Mouse (Mus musculus) left cerebral cortex, postnatal 4 days (tissue): ENCODE results near the gene Stra8. TPM values are rescaled to one million over a fixed set of nuclear protein-coding genes. Genes with fewer than 3 reads are reported as not detected.
A peak's percentile ranks its signal among the peaks of the same experiment; 100 is the strongest.

Experiments
- DNase-seq: peaks from one replicate; pipeline ENCODE4 v3.0.0-alpha.2; 2022
- intact Hi-C: fragments of 180-260 bp; cut with DNase I; formaldehyde crosslinking; loops from one replicate; pipeline ENCODE4 v1.15.1; 2025
- total RNA-seq, 2 experiments: library from RNA; stranded (reverse); gene quantifications; 2 replicates each; pipeline ENCODE4 v1.2.3; 2021

Stra8 gene
- total RNA-seq, 2 experiments from 2014 or later = not detected

DNA sequence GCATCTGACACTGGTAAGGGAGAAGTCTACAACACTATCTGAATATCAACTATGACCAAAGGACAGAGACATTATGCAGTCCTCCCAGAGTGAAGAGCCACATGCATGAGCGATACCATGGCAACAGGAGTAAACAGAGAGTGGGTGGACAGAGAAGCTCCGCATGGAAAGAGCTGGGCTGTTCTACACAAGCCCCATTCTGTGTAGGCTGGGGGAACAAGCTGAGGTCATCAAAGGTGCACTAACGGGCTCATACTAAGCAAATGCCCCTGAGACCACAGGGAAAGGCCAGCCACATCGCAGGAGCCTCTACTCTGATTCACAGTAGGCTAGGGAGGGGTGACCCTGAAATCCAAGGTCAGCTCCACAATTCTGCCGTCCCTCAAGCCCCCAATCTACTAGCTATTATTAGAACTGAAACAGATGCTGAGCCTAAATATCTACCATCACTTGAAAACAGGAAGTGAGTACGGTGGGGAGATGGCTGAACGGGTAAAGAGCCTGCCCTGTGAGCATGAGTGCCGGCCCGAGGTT lies 18.0 kb upstream of the Stra8 start:
- no peak for DNase-seq
- intact Hi-C loops = no loop called here

DNA sequence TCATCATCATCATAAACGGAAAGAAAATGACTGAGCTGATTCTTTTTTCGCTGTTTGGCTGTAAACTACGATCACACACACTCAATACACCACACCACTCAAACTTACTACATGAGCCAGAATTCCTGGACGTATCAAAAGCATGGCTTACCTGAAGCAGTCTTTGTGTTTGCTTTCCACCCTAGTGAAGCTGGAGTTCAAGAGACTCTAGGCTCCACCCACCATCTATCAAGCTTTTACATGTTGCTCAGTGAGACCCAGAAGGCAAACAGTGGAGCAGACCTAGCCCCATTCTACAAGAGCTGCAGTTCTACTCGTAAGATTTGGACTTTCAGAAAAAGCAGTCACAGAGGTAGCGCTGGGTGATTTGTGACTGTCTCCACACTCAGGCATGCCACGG lies 17.4 kb upstream of the Stra8 start:
- intact Hi-C loops = no loop called here
- no peak for DNase-seq

DNA sequence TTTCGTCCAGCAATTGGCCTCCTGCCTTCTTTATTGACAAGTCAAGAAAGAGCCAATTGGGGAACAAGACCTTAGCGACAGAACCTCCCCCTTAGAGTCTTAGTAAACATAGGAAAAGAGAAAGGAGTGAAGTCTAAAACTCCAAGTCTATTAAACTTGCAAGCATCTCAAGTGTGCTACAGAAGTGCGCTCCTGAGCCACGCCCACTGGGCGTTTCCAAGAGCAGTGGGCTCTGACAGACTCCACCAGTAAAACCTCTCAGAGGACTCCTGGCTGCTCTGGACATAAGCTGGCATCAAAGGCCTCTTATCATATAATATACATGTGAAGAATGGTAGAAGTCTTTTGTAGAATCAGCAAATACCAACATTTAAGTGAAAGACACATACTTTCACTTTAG lies 16.5 kb upstream of the Stra8 start:
- intact Hi-C loops = no loop called here
- no peak for DNase-seq

DNA sequence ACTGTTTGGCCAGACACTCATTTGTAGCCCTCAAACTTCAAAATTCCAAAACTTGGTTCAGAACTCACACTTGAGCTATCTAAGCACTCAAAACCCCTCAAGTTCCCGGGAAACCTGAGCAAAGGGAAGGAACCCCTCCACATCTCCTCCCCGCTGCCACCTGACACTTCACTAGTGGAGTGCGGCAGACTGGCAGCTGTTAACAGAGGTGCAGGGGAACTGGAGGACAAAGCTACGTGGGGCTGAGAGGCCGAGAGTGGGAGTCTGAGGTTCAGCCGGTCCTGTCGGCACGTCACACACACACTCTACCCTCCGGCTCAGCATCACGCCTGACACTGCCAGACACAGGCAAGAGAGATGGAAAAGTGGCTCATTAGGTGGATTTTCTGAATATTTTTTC lies 16.1 kb upstream of the Stra8 start:
- DNase-seq = no peak
- intact Hi-C loops = no loop called here

DNA sequence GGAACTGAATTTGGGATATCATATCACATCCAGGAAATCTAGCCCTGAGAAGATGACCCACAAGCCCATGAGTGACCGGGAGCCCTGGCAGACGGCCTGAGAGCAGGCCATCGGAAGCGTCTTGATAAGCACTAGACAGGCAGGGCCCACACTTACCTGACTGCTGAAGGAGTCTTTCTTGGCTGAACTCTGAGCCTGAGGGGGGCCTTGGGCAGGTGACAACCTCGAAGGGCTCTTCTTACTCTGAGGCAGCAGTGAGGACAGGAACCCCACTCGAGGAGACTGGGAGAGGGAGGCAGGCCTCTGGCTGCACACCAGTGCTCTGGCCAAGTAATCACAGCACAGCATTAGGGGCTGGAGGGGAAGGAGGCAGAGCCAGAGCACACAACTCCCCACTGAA lies 15.6 kb upstream of the Stra8 start:
- intact Hi-C loops = no loop called here
- no peak for DNase-seq

DNA sequence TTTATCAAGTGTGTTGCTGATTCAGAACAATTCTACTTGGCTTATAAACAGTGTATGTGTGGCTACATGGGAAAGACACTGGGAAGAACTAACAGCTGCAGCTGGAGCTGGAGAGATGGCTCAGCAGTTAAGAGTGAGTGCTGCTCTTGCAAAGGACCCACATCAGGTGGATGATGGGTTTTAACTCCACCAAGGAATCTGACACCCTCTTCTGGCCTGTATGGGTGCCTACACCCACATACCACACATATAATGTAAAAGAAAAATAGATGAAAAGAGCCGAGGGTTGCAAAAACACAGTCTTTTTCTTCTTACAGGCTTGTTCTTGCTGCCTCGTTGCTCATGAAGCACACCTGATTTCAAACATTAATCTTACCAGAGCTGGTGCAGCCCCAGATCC lies 13.8 kb upstream of the Stra8 start:
- intact Hi-C loops = no loop called here
- no peak for DNase-seq

DNA sequence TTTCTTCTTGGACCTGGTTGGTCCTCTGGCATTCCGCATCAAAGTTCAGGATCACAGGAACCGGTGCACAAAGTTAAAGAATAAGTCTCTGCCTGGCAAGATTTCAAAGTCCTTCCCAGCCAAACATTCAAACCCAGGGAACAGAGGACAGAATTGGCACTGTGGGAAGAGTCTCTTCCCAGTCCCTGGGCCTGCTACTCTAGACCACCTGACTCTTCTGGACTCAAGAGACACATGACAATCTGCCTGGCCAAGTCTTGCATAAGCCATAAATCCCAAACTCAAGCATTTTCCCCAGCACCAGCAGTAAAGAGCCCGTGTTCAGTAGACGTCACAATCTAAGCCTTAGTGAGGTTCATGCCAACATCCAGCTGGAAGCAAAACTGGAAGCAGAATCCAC lies 13.3 kb upstream of the Stra8 start:
- intact Hi-C loops = no loop called here
- no peak for DNase-seq

DNA sequence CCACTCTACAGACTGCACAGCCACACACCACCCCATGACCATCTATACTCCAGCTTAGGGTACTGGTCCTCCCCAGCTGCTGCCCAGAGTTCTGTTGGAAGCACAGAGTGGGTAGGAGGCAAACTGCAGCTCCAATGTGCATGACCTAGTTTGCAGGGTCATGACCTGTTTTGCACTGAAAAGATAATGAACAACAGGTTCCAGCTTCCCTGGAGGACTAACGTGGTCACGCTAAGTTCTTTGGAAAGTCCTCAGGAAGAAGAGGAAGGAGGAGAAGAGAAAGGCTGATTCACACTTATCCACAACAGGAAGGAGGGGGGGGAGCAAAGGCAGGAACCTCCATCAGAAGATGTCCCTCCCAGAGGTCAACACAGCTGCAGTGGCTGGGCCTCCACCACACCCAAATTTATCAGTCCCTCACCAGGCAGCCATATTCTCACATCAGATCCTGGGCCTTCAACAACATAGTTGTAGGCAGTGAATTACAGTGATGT lies 12.8 kb upstream of the Stra8 start:
- intact Hi-C loops = no loop called here

DNA sequence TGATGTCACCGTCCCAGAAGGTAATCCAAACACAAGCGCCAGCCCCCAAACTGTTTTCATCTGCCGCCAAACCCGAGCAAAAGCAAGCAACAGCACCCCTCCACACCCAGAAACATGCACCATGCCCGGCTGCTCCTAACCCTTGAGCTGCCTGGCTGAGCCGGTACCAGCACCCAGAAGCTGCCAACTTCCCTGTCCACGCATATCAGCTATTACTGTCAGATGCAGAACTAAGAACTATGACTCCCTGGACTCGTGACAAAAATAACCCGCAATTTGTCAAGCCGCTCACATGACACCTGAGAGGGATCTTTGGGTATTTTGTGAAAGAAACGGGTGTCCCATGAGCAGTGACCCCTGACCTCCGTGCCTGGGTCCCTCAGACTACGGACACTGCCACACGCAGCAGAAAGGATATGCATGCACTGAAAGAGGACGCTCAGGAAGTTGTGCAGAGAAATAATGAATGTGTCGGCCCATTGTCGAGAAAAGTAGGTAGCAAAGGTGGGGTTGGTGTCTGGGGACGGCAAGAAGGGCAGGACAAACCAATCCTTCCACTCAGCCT lies 12.2 kb upstream of the Stra8 start:
- DNase-seq = no peak
- intact Hi-C loops = no loop called here

More for the DNA sequence above, 12.8 kb upstream of the Stra8 start:
- DNase-seq = no peak

DNA sequence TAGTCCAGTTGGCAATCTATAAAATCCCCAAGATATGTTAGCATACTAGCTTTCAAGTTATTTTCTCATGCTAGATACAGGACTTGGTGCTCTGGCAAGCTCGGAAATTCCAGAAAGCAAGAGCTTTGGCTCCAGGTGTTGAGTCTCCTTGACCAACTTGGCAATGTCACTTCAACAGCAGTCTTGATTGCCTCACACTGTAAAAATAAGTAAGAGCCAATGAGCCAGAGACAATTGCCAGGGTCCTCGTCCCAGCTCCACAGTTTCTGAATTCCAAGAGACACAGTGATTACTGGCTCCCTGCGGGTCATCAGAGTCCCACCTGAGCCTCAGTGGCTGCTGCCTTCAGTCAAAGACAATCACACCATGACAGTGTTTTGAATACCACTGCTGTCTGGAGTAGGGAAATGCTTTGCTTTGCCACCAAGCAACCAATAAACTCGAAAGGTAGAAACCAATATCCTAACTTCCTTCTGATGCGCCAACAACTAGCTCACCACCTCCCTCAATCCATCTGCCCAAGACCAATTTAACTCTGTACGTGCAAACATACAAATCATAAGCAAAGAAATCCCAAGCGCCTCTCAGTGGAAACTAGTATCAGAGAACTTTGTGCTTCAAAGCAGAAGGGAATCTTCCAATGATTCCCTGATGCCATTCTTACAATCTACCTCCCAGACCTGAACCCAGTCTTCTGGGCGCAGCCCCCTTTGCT lies 10.2 kb upstream of the Stra8 start:
- intact Hi-C loops = no loop called here

DNA sequence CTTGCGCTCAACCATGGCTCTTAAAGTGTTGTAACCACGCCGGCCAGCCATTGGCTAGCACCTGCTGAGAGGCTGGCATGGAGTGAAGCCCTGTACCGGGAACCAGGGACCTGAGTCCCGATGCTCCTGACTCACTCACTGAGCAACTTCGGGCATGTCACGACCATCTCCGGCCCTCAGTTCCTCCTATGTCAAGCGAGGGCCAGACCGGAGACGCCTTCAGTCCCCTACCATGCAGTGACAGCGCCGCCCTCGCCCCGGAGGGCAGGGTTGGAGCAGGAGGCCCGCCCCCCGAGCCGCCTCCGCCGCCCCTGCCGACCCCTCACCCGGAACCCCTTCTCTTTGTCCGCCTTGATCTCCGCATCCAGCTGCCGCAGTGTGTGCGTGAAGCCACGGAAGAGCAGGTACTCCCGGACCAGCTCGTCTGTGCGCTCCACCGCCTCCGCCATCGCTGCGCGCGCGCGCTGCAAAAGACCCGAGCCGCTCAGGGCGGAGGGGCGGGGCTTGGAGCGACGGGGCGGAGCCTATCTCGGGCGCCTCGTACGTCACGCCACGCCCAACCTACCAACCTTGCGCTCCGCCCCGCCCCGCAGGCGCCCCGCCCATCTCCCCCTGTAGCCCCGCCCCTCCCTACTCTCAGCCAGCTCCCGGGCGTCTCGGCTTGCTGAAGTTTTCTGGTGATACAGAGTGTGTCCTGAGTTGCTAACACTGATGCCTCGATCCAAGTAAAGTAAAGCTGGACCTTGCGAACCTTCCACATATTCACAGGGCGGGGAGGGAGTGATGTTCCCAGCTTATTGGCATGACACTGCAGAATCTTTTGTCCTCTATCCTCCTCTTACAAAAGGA lies 9.4 kb upstream of the Stra8 start, which contains the start of gene Wdr91:
TSS of gene Wdr91 (minus strand) at position 506 of the 849 bp plus-strand sequence.
- intact Hi-C loops = no loop called here
- DNase-seq = peak; percentile 97

More for the DNA sequence above, 10.2 kb upstream of the Stra8 start:
- no peak for DNase-seq

DNA sequence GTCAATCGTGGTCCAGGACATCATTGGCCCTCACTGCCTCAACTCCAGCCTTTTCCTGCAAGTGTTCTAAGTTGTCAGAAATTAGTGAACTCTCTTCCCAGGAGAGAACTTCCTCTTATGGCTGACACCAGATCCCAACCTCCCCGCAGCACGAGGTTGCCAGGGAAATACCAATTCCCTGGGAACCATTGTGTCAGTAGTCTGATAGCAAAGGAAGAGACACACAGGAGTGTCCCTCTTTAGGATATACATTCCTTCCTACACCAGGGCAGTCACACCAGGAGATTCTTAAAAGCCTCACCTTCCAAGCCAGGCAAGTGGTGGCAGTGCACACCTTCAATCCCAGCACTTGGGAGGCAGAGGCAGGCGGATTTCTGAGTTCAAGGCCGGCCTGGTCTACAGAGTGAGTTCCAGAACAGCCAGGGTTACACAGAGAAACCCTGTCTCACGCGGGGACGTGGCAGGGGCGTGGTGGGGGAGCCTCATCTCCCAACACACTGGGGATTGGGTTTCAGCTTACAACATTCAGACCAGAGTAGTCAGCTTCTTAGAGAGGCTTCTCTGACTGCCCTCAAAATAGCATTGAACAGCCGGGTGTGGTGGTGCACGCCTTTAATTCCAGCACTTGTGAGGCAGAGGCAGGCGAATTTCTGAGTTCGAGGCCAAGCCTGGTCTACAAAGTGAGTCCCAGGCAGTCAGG lies 6.5 kb upstream of the Stra8 start:
- no peak for DNase-seq
- intact Hi-C loops = no loop called here

DNA sequence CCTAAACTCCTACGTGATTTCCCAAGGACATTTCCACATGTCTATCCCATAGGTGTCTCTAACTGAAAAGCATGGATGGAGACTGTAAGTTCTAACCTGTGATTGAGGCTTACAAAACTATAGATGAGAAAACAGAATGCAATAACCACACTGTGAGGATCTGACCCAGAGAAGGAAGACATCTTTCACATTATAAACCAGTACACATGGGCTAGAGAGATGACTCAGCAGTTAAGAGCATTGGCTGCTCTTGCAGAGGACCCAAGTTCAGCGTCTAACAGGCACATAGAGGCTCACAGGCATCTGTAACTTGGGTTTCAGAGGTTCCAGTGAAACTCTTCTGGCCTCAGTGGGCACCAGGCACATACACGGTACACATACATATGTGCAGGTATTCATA lies 5.5 kb upstream of the Stra8 start:
- intact Hi-C loops = no loop called here
- no peak for DNase-seq

DNA sequence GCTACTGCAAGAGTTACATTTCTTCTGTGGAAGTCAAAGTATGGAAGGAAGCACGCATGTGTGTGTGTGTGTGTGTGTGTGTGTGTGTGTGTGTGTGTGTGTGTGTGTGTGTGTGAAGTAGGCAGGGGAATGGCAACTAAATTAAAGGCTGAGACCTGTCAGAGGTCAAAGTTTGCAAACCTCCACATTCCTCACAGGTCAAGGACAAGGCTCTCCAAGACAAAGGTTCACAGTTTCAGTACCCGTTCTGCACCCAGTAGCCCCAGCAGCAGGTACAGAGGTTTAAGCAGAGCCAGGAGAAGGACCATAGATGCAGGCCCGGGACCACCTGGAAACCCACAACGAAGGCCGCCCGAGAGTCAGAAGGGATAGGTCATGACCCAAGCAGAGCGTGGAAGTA lies 817 bp upstream of the Stra8 start:
- intact Hi-C loops = no loop called here
- DNase-seq = no peak

DNA sequence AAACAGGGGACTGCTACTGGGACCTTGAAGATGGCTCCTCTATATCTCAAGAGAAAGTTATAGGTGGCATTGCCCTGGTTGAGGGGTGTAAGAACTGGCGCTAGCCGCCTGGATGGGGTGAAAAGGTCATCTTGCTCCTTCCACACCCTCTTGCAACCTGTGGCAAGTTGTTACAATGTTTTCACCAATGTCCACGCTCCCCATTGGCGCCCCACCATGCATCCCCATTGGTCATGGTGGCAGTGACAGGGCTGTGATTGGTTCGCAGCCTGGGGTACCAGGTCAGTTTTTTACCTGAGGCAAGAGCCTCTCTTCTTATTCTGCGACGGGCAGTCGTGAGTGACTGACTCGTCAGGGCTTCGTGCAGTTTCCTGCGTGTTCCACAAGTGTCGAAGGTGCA lies 668 bp downstream of the Stra8 start:
- intact Hi-C loops = no loop called here
- no peak for DNase-seq

DNA sequence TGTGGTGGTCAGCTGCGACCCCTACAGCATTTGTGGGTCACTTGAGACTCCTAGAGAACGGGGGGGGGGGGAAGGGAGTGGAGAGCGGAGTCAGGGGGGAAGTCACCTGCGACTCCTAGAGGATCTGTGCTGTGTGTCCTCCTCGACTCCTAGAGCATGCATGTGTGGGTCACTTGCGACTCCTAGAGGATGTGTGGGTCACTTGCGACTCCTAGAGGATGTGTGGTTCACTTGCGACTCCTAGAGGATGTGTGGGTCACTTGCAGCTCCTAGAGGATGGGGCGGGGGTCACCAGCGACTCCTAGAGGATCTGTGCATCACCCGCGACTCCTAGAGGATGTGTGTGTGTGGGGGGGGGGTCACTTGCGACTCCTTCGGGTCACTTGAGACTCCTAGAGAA lies 2.0 kb downstream of the Stra8 start:
- intact Hi-C loops = no loop called here
- DNase-seq = peak; percentile 35

DNA sequence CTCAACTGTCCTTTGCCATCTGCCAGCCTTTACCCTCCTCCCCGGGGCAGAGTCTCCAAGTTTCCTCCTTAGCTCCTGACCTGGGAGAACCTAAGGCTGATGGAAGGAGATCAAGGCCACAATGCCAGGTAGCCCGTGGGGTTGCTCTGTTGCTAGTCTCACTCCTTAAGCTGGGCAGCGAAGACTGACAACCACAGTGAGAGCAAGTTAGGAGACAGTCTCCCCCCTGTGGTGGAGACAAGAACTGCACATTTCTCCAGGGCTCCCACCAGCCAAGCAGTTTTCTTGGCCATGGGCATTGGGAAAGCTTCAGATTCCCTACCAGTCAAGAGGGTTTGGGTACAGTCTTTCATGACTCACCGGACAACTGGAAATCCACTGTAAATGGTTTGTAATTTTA lies 7.2 kb downstream of the Stra8 start:
- intact Hi-C loops = no loop called here
- peak; percentile 65 for DNase-seq

DNA sequence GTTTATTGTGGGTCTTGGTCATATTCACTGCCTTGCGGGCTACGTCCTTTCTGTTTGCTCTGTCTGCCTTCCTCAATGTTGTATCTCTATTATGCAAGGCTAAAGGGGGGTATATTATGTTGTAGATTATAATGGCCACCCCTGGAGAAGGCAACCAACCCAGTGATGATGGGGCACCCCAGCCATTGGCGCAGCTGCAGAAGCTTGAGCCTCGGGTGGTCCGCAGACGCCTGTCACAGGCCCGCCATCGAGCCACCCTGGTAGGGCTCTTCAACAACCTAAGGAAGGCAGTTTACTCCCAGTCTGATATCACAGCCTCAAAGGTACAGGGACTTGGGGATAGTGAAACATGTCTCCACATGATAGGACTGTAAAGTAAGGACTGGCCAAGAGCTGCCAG lies 7.6 kb downstream of the Stra8 start:
- intact Hi-C loops = no loop called here
- no peak for DNase-seq

DNA sequence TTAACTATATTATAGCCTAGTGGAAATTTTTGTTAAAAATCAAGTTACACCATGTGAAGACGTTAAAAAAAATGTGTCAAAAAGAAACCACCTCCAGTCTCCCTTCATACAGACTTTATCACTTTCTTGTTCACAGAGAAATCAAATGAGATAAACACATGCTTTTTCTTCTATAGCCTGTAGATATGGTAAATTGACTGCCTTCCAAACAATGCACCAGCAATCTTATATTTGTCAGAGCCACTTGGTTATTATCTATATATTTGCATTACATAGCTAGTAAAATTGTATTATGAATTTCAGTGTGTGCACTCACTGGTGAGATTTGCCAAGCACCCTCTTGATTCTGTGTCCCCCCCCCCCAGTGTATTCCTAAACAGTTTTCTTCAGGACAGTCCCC lies 12.7 kb downstream of the Stra8 start:
- no peak for DNase-seq
- intact Hi-C loops = no loop called here

DNA sequence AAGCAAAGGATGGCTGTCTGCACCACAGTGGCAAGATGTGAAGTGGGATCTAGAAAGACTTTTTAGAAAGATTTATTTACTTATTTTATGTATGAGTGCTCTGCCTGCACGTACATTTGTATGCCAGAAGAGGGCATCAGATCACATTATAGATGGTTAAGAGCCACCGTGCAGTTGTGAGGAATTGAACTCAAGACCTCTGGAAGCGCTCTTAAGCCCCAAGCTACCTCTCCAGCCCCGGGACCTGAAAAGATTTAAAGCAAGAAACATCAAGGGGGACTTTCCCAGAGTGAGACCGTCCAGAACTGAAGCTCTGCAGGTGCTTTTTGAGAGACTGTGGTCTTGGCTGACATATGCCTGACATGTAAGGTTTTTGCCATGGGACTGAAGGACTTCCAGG lies 16.8 kb downstream of the Stra8 start:
- DNase-seq = no peak
- intact Hi-C loops = no loop called here
